Mouse (Mus musculus): ENCODE measurements around the gene Hgfac. TPM values are rescaled to one million over a fixed set of nuclear protein-coding genes. Genes with fewer than 3 reads are reported as not detected.
A peak's percentile ranks its signal among the peaks of the same experiment; 100 is the strongest.

Hgfac gene
- total RNA-seq (2017), result not detected in 2 replicates

- no peak for ATAC-seq (ENCODE audit: extremely low read depth, insufficient number of reproducible peaks, low FRiP score, poor library complexity, severe bottlenecking)
These were observed at the start of gene Hgfac for GRCm38 (mm10) chr5:35041268-35041829. Gene Hgfac, plus strand, starts transcription at chr5:35041509.

- no peak for ATAC-seq (ENCODE audit: extremely low read depth, insufficient number of reproducible peaks, low FRiP score, poor library complexity, severe bottlenecking)
These were observed 42.6 kb upstream of the Hgfac start for GRCm38 (mm10) chr5:34998754-34999153.

GRCm38 (mm10) chr5:34999281-34999680, 42.0 kb upstream of the Hgfac start:
- ATAC-seq (ENCODE audit: extremely low read depth, insufficient number of reproducible peaks, low FRiP score, poor library complexity, severe bottlenecking), result no peak

GRCm38 (mm10) chr5:35000323-35000722, 41.0 kb upstream of the Hgfac start:
- ATAC-seq (ENCODE audit: extremely low read depth, insufficient number of reproducible peaks, low FRiP score, poor library complexity, severe bottlenecking), result no peak

GRCm38 (mm10) chr5:35001144-35001543, 40.2 kb upstream of the Hgfac start:
- ATAC-seq (ENCODE audit: extremely low read depth, insufficient number of reproducible peaks, low FRiP score, poor library complexity, severe bottlenecking), result no peak

GRCm38 (mm10) chr5:35003611-35004162, 37.6 kb upstream of the Hgfac start:
- no peak for ATAC-seq (ENCODE audit: extremely low read depth, insufficient number of reproducible peaks, low FRiP score, poor library complexity, severe bottlenecking)

GRCm38 (mm10) chr5:35004769-35005168, 36.5 kb upstream of the Hgfac start:
- no peak for ATAC-seq (ENCODE audit: extremely low read depth, insufficient number of reproducible peaks, low FRiP score, poor library complexity, severe bottlenecking)

- ATAC-seq (ENCODE audit: extremely low read depth, insufficient number of reproducible peaks, low FRiP score, poor library complexity, severe bottlenecking), result no peak
These were observed 35.6 kb upstream of the Hgfac start for GRCm38 (mm10) chr5:35005659-35006058.

- ATAC-seq (ENCODE audit: extremely low read depth, insufficient number of reproducible peaks, low FRiP score, poor library complexity, severe bottlenecking), result no peak
These were observed 34.7 kb upstream of the Hgfac start for GRCm38 (mm10) chr5:35006599-35006998.

- ATAC-seq (ENCODE audit: extremely low read depth, insufficient number of reproducible peaks, low FRiP score, poor library complexity, severe bottlenecking), result no peak
These were observed 32.1 kb upstream of the Hgfac start for GRCm38 (mm10) chr5:35009163-35009562.

- no peak for ATAC-seq (ENCODE audit: extremely low read depth, insufficient number of reproducible peaks, low FRiP score, poor library complexity, severe bottlenecking)
These were observed 30.7 kb upstream of the Hgfac start for GRCm38 (mm10) chr5:35010656-35011055.

- ATAC-seq (ENCODE audit: extremely low read depth, insufficient number of reproducible peaks, low FRiP score, poor library complexity, severe bottlenecking), result no peak
These were observed 30.0 kb upstream of the Hgfac start for GRCm38 (mm10) chr5:35011156-35011923.

- no peak for ATAC-seq (ENCODE audit: extremely low read depth, insufficient number of reproducible peaks, low FRiP score, poor library complexity, severe bottlenecking)
These were observed 27.3 kb upstream of the Hgfac start for GRCm38 (mm10) chr5:35014036-35014435.

GRCm38 (mm10) chr5:35019673-35020300, 21.5 kb upstream of the Hgfac start:
- no peak for ATAC-seq (ENCODE audit: extremely low read depth, insufficient number of reproducible peaks, low FRiP score, poor library complexity, severe bottlenecking)

GRCm38 (mm10) chr5:35020410-35021241, 20.7 kb upstream of the Hgfac start:
- ATAC-seq (ENCODE audit: extremely low read depth, insufficient number of reproducible peaks, low FRiP score, poor library complexity, severe bottlenecking), result no peak

- ATAC-seq (ENCODE audit: extremely low read depth, insufficient number of reproducible peaks, low FRiP score, poor library complexity, severe bottlenecking), result no peak
These were observed 16.3 kb upstream of the Hgfac start for GRCm38 (mm10) chr5:35024975-35025374.

GRCm38 (mm10) chr5:35029303-35029702, 12.0 kb upstream of the Hgfac start:
- no peak for ATAC-seq (ENCODE audit: extremely low read depth, insufficient number of reproducible peaks, low FRiP score, poor library complexity, severe bottlenecking)

- ATAC-seq (ENCODE audit: extremely low read depth, insufficient number of reproducible peaks, low FRiP score, poor library complexity, severe bottlenecking), result no peak
These were observed 11.6 kb upstream of the Hgfac start for GRCm38 (mm10) chr5:35029755-35030154.

- ATAC-seq (ENCODE audit: extremely low read depth, insufficient number of reproducible peaks, low FRiP score, poor library complexity, severe bottlenecking), result peak; percentile 25; the same call in 1 of the 2 replicates
These were observed 8.2 kb upstream of the Hgfac start for GRCm38 (mm10) chr5:35033068-35033467.

Measured in neutrophil, adult 5-6 weeks (primary cell).